Mouse (Mus musculus): Measurements from ENCODE around the gene Mrm3. TPM values are rescaled to one million over a fixed set of nuclear protein-coding genes. Genes with fewer than 3 reads are reported as not detected.

Gene Mrm3
- polyA plus RNA-seq, 1 experiment from 2014 or later: 11.9 TPM

DNA sequence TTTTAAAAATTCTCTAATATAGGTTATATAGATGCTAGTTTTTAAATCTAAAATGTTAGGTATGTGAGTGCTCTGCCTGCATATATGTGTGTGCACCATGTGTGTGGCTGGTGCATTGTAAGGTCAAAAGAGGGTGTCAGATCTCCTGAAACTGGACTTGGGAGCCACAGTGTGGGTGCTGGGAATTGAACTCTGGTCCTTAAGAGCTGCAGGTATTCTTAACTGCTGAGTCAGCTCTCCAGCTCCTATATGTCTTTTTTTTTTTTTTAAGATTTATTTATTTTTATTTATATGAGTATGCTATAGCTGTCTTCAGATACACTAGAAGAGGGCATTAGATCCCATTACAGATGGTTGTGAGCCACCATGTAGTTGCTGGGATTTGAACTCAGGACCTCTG, 2.9 kb downstream of the Mrm3 start:
- Histone ChIP-seq H3K4me2 (ENCODE audit: low read depth, low read length) (no peak overlapping the region), H3K36me3 (ENCODE audit: control insufficient read depth, insufficient read depth) (no peaks in the 10 kb centered on the region), H3K27ac (ENCODE audit: low read length) (no peak overlapping the region), H3K9me3 (replicated peaks; ENCODE audit: control insufficient read depth, low read length) (no peaks in the 10 kb centered on the region), H3K9ac (ENCODE audit: low read depth, low read length) (no peak overlapping the region), H3K4me1 (ENCODE audit: control insufficient read depth, low read depth, low read length) (peaks cover 10% of the 10 kb centered on the region), H3K27me3 (ENCODE audit: control insufficient read depth, insufficient read depth, low read depth, low read length) (no peaks in the 10 kb centered on the region), H3K4me3 (ENCODE audit: low read depth, low read length) (no peak overlapping the region)
- no peak for ATAC-seq (ENCODE audit: low read depth)

DNA sequence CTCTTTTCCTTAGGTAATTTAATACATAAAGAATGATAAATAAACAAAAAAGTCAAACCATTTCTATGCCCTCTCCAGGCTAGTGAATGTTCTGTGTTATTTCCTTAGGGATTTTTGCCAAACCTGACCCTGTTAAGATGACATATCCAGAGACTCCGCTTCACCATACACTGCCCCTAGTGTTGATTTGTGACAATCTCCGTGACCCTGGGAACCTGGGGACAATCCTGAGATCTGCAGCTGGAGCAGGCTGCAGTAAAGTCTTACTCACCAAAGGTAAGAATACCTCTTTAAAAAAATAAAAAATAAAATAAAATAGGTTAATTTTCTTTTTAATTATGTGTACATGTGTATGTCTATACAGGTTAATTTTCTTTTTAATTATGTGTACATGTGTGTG, 3.7 kb downstream of the Mrm3 start:
- Histone ChIP-seq H3K4me2 (ENCODE audit: low read depth, low read length) (no peak overlapping the region), H3K36me3 (ENCODE audit: control insufficient read depth, insufficient read depth) (no peaks in the 10 kb centered on the region), H3K27me3 (ENCODE audit: control insufficient read depth, insufficient read depth, low read depth, low read length) (no peaks in the 10 kb centered on the region), H3K9me3 (replicated peaks; ENCODE audit: control insufficient read depth, low read length) (no peaks in the 10 kb centered on the region), H3K27ac (ENCODE audit: low read length) (no peak overlapping the region), H3K4me3 (ENCODE audit: low read depth, low read length) (no peak overlapping the region), H3K4me1 (ENCODE audit: control insufficient read depth, low read depth, low read length) (peaks cover 10% of the 10 kb centered on the region), H3K9ac (ENCODE audit: low read depth, low read length) (no peak overlapping the region)
- ATAC-seq (ENCODE audit: low read depth): no peak
- 62% methylated on average over 2 of the region's 2 CpGs for WGBS (ENCODE audit: insufficient replicate concordance)

DNA sequence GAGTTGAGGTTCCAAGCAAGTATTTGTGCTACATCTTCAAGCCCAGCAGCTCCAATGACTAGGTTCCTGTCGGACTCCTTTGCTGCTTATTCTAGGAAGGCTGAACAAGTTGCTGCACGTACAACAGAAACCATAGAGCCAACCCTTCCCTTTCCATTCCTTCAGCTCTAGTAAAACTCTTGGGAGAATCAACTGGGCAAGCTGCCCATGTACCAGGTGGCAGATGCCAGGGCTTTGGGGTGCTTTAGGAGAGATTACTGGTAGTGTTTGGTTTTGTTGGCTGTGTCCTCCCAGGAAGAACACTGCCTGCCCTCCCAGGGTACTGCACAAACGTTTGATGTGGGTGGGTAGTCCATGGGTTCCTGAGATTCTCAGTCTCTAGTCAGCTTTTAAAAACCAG, 8.5 kb downstream of the Mrm3 start:
- 60% methylated on average over 3 of the region's 3 CpGs for WGBS (ENCODE audit: insufficient replicate concordance)
- no peaks in the 10 kb centered on the region for H3K27me3 ChIP-seq (ENCODE audit: control insufficient read depth, insufficient read depth, low read depth, low read length)
- H3K4me3 ChIP-seq (ENCODE audit: low read depth, low read length): no peak overlapping the region
- no peak for ATAC-seq (ENCODE audit: low read depth)
- H3K9ac ChIP-seq (ENCODE audit: low read depth, low read length): no peak overlapping the region
- H3K27ac ChIP-seq (ENCODE audit: low read length): no peak overlapping the region
- H3K4me1 ChIP-seq (ENCODE audit: control insufficient read depth, low read depth, low read length): no peaks in the 10 kb centered on the region
- no peak overlapping the region for H3K4me2 ChIP-seq (ENCODE audit: low read depth, low read length)
- no peaks in the 10 kb centered on the region for H3K36me3 ChIP-seq (ENCODE audit: control insufficient read depth, insufficient read depth)
- H3K9me3 ChIP-seq (replicated peaks; ENCODE audit: control insufficient read depth, low read length): no peaks in the 10 kb centered on the region

DNA sequence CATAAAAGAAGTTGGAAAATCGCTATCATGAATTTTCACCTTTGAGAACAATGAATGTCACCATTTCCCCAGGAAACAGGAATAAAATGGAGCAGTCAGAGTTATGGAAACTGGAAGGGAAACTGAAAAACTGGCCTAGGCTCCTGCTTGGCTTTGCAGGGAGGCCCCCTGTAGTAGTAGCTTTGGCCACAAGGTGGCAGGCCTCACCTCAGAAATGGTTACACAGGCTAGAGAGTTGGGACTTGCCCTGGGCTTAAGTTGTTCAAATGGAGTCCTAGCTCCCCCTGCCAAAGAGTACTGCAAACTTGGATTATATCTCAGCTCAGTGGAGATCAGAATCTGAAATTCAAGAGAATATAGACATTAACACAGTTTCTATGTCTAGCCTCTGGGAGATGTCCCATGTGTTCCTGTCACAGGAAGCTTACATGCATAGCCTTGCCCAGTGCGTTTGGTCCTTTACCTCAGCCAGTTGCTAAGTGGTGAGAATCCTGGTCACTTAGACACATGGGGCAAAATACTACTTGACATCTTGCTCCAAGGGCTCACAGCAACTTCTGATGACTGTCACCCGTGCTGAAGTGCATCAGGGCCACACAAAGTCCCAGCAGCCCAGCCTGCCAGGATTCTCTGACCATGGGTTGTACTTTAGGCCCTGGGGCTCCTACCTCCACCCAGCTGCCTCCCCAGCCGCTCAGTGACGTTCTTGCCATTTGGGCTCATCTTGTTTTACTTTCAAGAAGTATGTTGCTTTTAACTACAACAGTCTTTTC, 9.8 kb downstream of the Mrm3 start:
- Histone ChIP-seq H3K27me3 (ENCODE audit: control insufficient read depth, insufficient read depth, low read depth, low read length) (no peaks in the 10 kb centered on the region), H3K9me3 (replicated peaks; ENCODE audit: control insufficient read depth, low read length) (no peaks in the 10 kb centered on the region), H3K9ac (ENCODE audit: low read depth, low read length) (no peak overlapping the region), H3K4me2 (ENCODE audit: low read depth, low read length) (no peak overlapping the region), H3K36me3 (ENCODE audit: control insufficient read depth, insufficient read depth) (no peaks in the 10 kb centered on the region), H3K4me3 (ENCODE audit: low read depth, low read length) (no peak overlapping the region), H3K4me1 (ENCODE audit: control insufficient read depth, low read depth, low read length) (no peaks in the 10 kb centered on the region), H3K27ac (ENCODE audit: low read length) (no peak overlapping the region)
- WGBS (ENCODE audit: insufficient replicate concordance): 48% methylated on average over 5 of the region's 5 CpGs
- ATAC-seq (ENCODE audit: low read depth): no peak

DNA sequence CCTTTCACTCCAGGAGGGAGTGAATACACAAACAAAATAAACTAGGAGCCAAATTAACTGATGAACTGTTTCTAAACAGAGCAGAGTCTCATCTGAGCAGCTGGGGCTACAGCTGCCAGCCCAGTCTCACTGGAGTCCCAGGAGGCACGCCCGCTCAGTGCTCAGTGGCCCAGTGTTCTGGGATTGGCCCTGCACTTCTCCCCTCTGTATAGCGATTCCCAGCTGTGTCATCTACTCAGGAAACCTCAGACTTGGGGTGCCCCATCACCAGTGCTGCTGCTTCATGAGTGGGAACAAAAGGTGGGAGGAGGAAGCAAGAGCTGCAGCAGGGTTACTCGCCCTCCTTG, 10.4 kb downstream of the Mrm3 start:
- Histone ChIP-seq H3K4me1 (ENCODE audit: control insufficient read depth, low read depth, low read length) (no peaks in the 10 kb centered on the region), H3K9ac (ENCODE audit: low read depth, low read length) (no peak overlapping the region), H3K9me3 (replicated peaks; ENCODE audit: control insufficient read depth, low read length) (no peaks in the 10 kb centered on the region), H3K4me3 (ENCODE audit: low read depth, low read length) (no peak overlapping the region), H3K27me3 (ENCODE audit: control insufficient read depth, insufficient read depth, low read depth, low read length) (no peaks in the 10 kb centered on the region), H3K27ac (ENCODE audit: low read length) (no peak overlapping the region), H3K4me2 (ENCODE audit: low read depth, low read length) (no peak overlapping the region), H3K36me3 (ENCODE audit: control insufficient read depth, insufficient read depth) (no peaks in the 10 kb centered on the region)
- 78% methylated on average over 4 of the region's 4 CpGs for WGBS (ENCODE audit: insufficient replicate concordance)
- ATAC-seq (ENCODE audit: low read depth): no peak

DNA sequence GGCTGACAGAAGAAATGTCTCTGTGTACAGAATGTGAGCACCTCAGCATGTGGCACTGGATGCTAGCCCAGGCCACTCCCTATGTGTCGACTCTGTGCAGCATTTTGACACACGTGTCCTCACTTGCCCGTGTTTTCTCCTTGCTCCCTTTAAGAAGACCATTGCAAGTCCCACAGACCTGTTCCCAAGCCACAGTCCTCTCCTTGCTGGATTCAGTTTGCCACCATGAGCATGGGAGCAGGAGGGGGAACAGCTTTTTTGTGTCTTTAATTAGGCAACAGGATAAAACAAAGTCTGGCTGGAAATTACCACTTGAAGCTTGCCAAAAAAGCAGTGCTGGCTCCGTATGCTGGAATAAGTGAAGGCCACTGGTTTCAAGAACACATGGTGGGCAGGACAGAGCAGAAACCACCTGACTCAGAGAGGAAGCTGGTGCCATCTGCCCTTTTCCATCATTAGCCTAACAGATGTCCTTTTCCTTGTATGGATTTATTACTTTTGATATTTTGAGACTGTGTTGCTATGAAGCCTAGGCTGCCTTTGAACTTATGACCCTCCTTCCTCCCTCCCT, 12.0 kb downstream of the Mrm3 start:
- WGBS (ENCODE audit: insufficient replicate concordance): 62% methylated on average over 4 of the region's 4 CpGs
- no peaks in the 10 kb centered on the region for H3K27me3 ChIP-seq (ENCODE audit: control insufficient read depth, insufficient read depth, low read depth, low read length)
- no peaks in the 10 kb centered on the region for H3K4me1 ChIP-seq (ENCODE audit: control insufficient read depth, low read depth, low read length)
- H3K9ac ChIP-seq (ENCODE audit: low read depth, low read length): no peak overlapping the region
- H3K4me3 ChIP-seq (ENCODE audit: low read depth, low read length): no peak overlapping the region
- no peak overlapping the region for H3K27ac ChIP-seq (ENCODE audit: low read length)
- no peak for ATAC-seq (ENCODE audit: low read depth)
- H3K4me2 ChIP-seq (ENCODE audit: low read depth, low read length): no peak overlapping the region
- no peaks in the 10 kb centered on the region for H3K9me3 ChIP-seq (replicated peaks; ENCODE audit: control insufficient read depth, low read length)
- no peaks in the 10 kb centered on the region for H3K36me3 ChIP-seq (ENCODE audit: control insufficient read depth, insufficient read depth)

DNA sequence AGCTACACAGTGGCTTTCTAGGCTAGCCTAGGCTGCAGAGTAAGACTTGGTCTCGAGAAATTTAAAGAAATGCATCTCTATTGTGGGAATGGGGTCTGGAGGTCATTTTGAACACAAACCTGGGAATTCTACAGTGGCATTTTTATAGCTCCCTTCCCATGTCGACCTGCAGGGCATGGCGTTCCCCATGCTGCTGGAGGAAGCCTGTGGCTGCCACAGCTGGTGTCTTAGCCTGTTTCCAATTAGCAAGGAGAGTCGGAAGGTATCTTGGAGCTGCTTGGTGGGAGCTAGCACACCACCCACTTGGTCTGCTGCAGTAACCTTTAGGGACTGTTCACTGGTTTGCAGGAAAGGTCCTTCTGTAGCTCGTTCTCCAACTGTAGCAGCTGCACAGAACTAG, 12.6 kb downstream of the Mrm3 start:
- ATAC-seq (ENCODE audit: low read depth): no peak
- Histone ChIP-seq H3K4me3 (ENCODE audit: low read depth, low read length) (no peak overlapping the region), H3K27ac (ENCODE audit: low read length) (no peak overlapping the region), H3K27me3 (ENCODE audit: control insufficient read depth, insufficient read depth, low read depth, low read length) (no peaks in the 10 kb centered on the region), H3K9ac (ENCODE audit: low read depth, low read length) (no peak overlapping the region), H3K9me3 (replicated peaks; ENCODE audit: control insufficient read depth, low read length) (no peaks in the 10 kb centered on the region), H3K4me2 (ENCODE audit: low read depth, low read length) (no peak overlapping the region), H3K36me3 (ENCODE audit: control insufficient read depth, insufficient read depth) (no peaks in the 10 kb centered on the region), H3K4me1 (ENCODE audit: control insufficient read depth, low read depth, low read length) (no peaks in the 10 kb centered on the region)
- 43% methylated on average over 5 of the region's 5 CpGs for WGBS (ENCODE audit: insufficient replicate concordance)

DNA sequence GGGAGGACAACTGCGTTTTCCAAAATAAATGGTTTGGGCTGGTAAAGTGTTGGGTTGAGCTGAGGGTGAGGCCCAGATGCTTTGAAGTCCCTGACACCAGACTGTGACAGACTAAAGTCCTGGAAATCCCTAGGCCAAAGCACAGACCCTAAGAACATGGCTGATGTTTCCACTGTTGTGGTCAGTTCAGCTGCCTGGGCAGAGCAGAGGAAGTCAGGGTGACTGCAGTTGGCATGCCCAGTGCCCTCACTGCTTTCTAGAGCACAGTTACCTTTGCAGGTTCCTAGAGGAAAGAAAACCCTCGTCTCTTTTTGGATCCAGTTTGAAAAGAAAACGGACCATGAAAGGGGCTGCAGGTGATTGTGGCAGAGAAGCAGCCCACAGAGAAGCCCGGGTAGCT, 13.9 kb downstream of the Mrm3 start:
- Histone ChIP-seq H3K4me1 (ENCODE audit: control insufficient read depth, low read depth, low read length) (no peaks in the 10 kb centered on the region), H3K9ac (ENCODE audit: low read depth, low read length) (no peak overlapping the region), H3K4me3 (ENCODE audit: low read depth, low read length) (no peak overlapping the region), H3K27me3 (ENCODE audit: control insufficient read depth, insufficient read depth, low read depth, low read length) (no peaks in the 10 kb centered on the region), H3K27ac (ENCODE audit: low read length) (no peak overlapping the region), H3K36me3 (ENCODE audit: control insufficient read depth, insufficient read depth) (no peaks in the 10 kb centered on the region), H3K4me2 (ENCODE audit: low read depth, low read length) (no peak overlapping the region), H3K9me3 (replicated peaks; ENCODE audit: control insufficient read depth, low read length) (no peaks in the 10 kb centered on the region)
- WGBS (ENCODE audit: insufficient replicate concordance): 56% methylated on average over 4 of the region's 4 CpGs
- ATAC-seq (ENCODE audit: low read depth): no peak

DNA sequence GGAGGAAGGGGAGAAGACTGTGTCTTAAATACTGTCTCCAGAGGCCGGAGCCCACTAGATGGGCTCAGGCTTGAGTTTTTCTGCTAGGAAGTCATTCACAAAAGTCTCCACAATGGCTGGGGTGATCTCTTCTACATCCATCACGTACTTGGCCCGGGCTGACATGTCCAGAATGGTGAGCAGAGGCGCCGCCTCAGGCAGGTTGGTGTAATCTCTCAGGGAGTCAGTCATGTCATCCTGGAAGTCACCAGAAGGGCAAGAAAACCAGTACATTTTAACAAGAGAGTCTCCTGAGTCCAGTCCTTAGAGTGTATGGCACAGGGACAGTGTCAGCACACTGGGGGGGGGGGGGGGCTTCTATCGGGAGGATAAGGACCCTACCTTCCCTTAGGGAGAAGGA, 15.0 kb downstream of the Mrm3 start:
- H3K36me3 ChIP-seq (ENCODE audit: control insufficient read depth, insufficient read depth): no peaks in the 10 kb centered on the region

More for the DNA sequence above, 15.0 kb downstream of the Mrm3 start:
- Histone ChIP-seq H3K27ac (ENCODE audit: low read length) (no peak overlapping the region), H3K9me3 (replicated peaks; ENCODE audit: control insufficient read depth, low read length) (no peaks in the 10 kb centered on the region), H3K27me3 (ENCODE audit: control insufficient read depth, insufficient read depth, low read depth, low read length) (no peaks in the 10 kb centered on the region), H3K4me1 (ENCODE audit: control insufficient read depth, low read depth, low read length) (no peaks in the 10 kb centered on the region), H3K9ac (ENCODE audit: low read depth, low read length) (no peak overlapping the region), H3K4me3 (ENCODE audit: low read depth, low read length) (no peak overlapping the region), H3K4me2 (ENCODE audit: low read depth, low read length) (no peak overlapping the region)
- no peak for ATAC-seq (ENCODE audit: low read depth)
- 66% methylated on average over 6 of the region's 6 CpGs for WGBS (ENCODE audit: insufficient replicate concordance)

Data from liver, embryonic 16.5 days (tissue).